Mouse (Mus musculus) small intestine, adult 2 months (tissue): ENCODE data around the gene Klk7.

Experiments
- CTCF ChIP-seq: fragments of 200-500 bp; IDR thresholded peaks from 2 replicates; pipeline ENCODE4 v1.5.1; 2012; ENCODE audit warnings: low read depth, mild to moderate bottlenecking, control low read depth, inconsistent platforms, low read length, moderate library complexity, mixed read lengths; ENCODE audit not compliant: insufficient replicate concordance, insufficient read length; ENCODE audit errors: extremely low read depth
- POLR2A ChIP-seq: fragments of 200-500 bp; IDR thresholded peaks from 2 replicates; pipeline ENCODE4 v1.6.1; 2012; ENCODE audit warnings: low read depth, mild to moderate bottlenecking, control low read depth, inconsistent platforms, low read length, moderate library complexity

DNA sequence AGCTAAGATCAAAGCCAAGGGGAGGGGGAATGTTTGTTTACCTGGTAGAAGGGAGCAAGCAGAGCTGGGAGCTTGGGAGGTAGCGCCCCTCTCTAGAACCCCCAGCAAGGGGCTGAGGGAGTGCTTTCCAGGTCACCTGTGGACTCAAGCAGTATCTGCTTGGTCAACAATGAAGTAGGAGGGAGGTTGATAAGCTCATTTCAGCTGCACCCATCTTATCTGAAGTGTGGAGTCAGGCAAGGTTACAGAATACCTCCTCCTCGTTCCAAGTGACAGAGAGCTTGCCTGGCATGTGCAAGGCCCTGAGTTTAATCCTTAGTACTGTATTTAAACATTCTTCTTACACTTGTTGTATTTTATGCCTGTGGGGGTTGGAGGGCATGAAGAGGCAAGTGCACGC, 44.6 kb downstream of the Klk7 start:
- TF ChIP-seq CTCF = no peak
- TF ChIP-seq POLR2A = no peak
